Mouse (Mus musculus) stomach, embryonic 16.5 days (tissue): ENCODE data around the gene Pdgfa. TPM values are rescaled to one million over a fixed set of nuclear protein-coding genes. Genes with fewer than 3 reads are reported as not detected.

Source experiments
- ATAC-seq: fragments of 200-750 bp; cut with Nextera tagmentation; 2 replicates; pipeline ENCODE4 v1.8.0; 2017; ENCODE audit warnings: moderate number of reproducible peaks, moderate TSS enrichment; ENCODE audit not compliant: insufficient read depth, low FRiP score
- H3K27ac ChIP-seq: fragments of 300-500 bp; sonication (generic); 2 replicates; pipeline ENCODE4 v1.5.1; 2014; ENCODE audit warnings: low read length
- H3K27me3 ChIP-seq: fragments of 300-500 bp; sonication (generic); 2 replicates; pipeline ENCODE4 v1.6.1; 2014; ENCODE audit warnings: low read length, control low read depth, mixed read lengths; ENCODE audit not compliant: control insufficient read depth, insufficient read depth
- H3K36me3 ChIP-seq: fragments of 300-500 bp; sonication (generic); 2 replicates; pipeline ENCODE4 v1.6.1; 2014; ENCODE audit warnings: low read length; ENCODE audit not compliant: control insufficient read depth, insufficient read depth
- H3K4me1 ChIP-seq: fragments of 300-500 bp; sonication (generic); 2 replicates; pipeline ENCODE4 v1.6.1; 2014; ENCODE audit warnings: low read length, control low read depth, mixed read lengths; ENCODE audit not compliant: control insufficient read depth, insufficient read depth
- H3K4me2 ChIP-seq: fragments of 300-500 bp; sonication (generic); 2 replicates; pipeline ENCODE4 v1.6.1; 2014; ENCODE audit warnings: low read depth, low read length, mixed read lengths
- H3K4me3 ChIP-seq: fragments of 300-500 bp; sonication (generic); replicated peaks from 2 replicates; pipeline ENCODE4 v1.5.1; 2014; ENCODE audit warnings: mild to moderate bottlenecking, low read length
- H3K9ac ChIP-seq: fragments of 300-500 bp; sonication (generic); 2 replicates; pipeline ENCODE4 v1.6.1; 2014; ENCODE audit warnings: low read length
- H3K9me3 ChIP-seq: fragments of 300-500 bp; sonication (generic); replicated peaks from 2 replicates; pipeline ENCODE4 v1.6.1; 2016; ENCODE audit warnings: low read length, control low read depth; ENCODE audit not compliant: control insufficient read depth
- WGBS: fragments of 180-500 bp; shearing (Covaris S2); extraction: QIAGEN DNeasy Blood & Tissue Kit; methylation state at CpG from one replicate; pipeline ENCODE4 v1.1.7; 2014; 5-methylcytosine and 5-hydroxymethylcytosine counted together
- polyA plus RNA-seq: library from polyadenylated mRNA; unstranded; fragments of >200 nt; fragmentation: Nextera tagmentation; extraction: Ambion mirVana; gene quantifications from 2 replicates; pipeline ENCODE4 v1.2.1, GENCODE M21; 2015

Gene Pdgfa
- polyA plus RNA-seq: 48.5 and 52.3 TPM in 2 replicates

- 0 out of 2 replicates have a peak, but pooled peaks have one; percentile 11 for ATAC-seq
- peak within 1 kb of the TSS; percentile 93 for H3K4me2 ChIP-seq
- peaks cover 27% of the 10 kb centered on the region for H3K27me3 ChIP-seq
- H3K9me3 ChIP-seq: 0 out of 2 replicates have a peak, but pooled peaks cover 3% of the 10 kb centered on the region
- WGBS: 7% methylated on average over 48 of the region's 48 CpGs
- no peaks in the 10 kb centered on the region for H3K36me3 ChIP-seq
- H3K4me1 ChIP-seq: peaks cover 45% of the 10 kb centered on the region
- H3K9ac ChIP-seq: peak within 1 kb of the TSS; percentile 95
- H3K27ac ChIP-seq: peak within 1 kb of the TSS; percentile 94
- peak within 1 kb of the TSS; percentile 85 for H3K4me3 ChIP-seq
Measured at GRCm38 (mm10) chr5:138997171-138997788, at the start of gene Pdgfa. Pdgfa (minus strand) TSS chr5:138997370.

GRCm38 (mm10) chr5:139046636-139047035 is 49.5 kb upstream of the Pdgfa start:
- H3K4me2 ChIP-seq: no peak overlapping the region
- no peaks in the 10 kb centered on the region for H3K4me1 ChIP-seq
- no peaks in the 10 kb centered on the region for H3K27me3 ChIP-seq
- no peak overlapping the region for H3K4me3 ChIP-seq
- no peaks in the 10 kb centered on the region for H3K36me3 ChIP-seq
- no peak overlapping the region for H3K27ac ChIP-seq
- 58% methylated on average over 5 of the region's 5 CpGs for WGBS
- ATAC-seq: no peak
- no peaks in the 10 kb centered on the region for H3K9me3 ChIP-seq
- H3K9ac ChIP-seq: no peak overlapping the region

GRCm38 (mm10) chr5:139043546-139043945 is 46.4 kb upstream of the Pdgfa start:
- WGBS: 69% methylated on average over 4 of the region's 4 CpGs
- Histone ChIP-seq H3K36me3 (no peaks in the 10 kb centered on the region), H3K4me2 (no peak overlapping the region), H3K27me3 (no peaks in the 10 kb centered on the region), H3K4me3 (no peak overlapping the region), H3K9ac (no peak overlapping the region), H3K4me1 (no peaks in the 10 kb centered on the region), H3K27ac (no peak overlapping the region), H3K9me3 (no peaks in the 10 kb centered on the region)
- ATAC-seq: no peak

- WGBS: 67% methylated on average over 12 of the region's 12 CpGs
Measured at GRCm38 (mm10) chr5:139042299-139042698, 45.1 kb upstream of the Pdgfa start.

GRCm38 (mm10) chr5:139035171-139035570 is 38.0 kb upstream of the Pdgfa start:
- H3K27ac ChIP-seq: no peak overlapping the region
- no peak overlapping the region for H3K4me2 ChIP-seq
- H3K9ac ChIP-seq: no peak overlapping the region
- H3K4me1 ChIP-seq: peaks cover 17% of the 10 kb centered on the region
- no peaks in the 10 kb centered on the region for H3K9me3 ChIP-seq
- 53% methylated on average over 2 of the region's 2 CpGs for WGBS
- no peaks in the 10 kb centered on the region for H3K36me3 ChIP-seq
- no peaks in the 10 kb centered on the region for H3K27me3 ChIP-seq
- H3K4me3 ChIP-seq: no peak overlapping the region
- no peak for ATAC-seq

More at GRCm38 (mm10) chr5:139042299-139042698, 45.1 kb upstream of the Pdgfa start:
- no peaks in the 10 kb centered on the region for H3K4me1 ChIP-seq
- H3K4me2 ChIP-seq: no peak overlapping the region
- H3K9me3 ChIP-seq: no peaks in the 10 kb centered on the region
- H3K27me3 ChIP-seq: no peaks in the 10 kb centered on the region
- no peak for ATAC-seq
- H3K27ac ChIP-seq: no peak overlapping the region
- H3K9ac ChIP-seq: no peak overlapping the region
- no peaks in the 10 kb centered on the region for H3K36me3 ChIP-seq
- no peak overlapping the region for H3K4me3 ChIP-seq

GRCm38 (mm10) chr5:139034746-139035145 is 37.6 kb upstream of the Pdgfa start:
- 40% methylated on average over 6 of the region's 6 CpGs for WGBS
- H3K9ac ChIP-seq: no peak overlapping the region
- peaks cover 17% of the 10 kb centered on the region for H3K4me1 ChIP-seq
- no peaks in the 10 kb centered on the region for H3K27me3 ChIP-seq
- H3K4me2 ChIP-seq: no peak overlapping the region
- no peaks in the 10 kb centered on the region for H3K9me3 ChIP-seq
- no peaks in the 10 kb centered on the region for H3K36me3 ChIP-seq
- no peak overlapping the region for H3K4me3 ChIP-seq
- no peak overlapping the region for H3K27ac ChIP-seq
- no peak for ATAC-seq

GRCm38 (mm10) chr5:139033406-139034317 is 36.5 kb upstream of the Pdgfa start:
- 37% methylated on average over 14 of the region's 14 CpGs for WGBS
- Histone ChIP-seq H3K4me1 (peaks cover 17% of the 10 kb centered on the region), H3K9me3 (no peaks in the 10 kb centered on the region), H3K4me3 (no peak overlapping the region), H3K9ac (peak overlapping the region; percentile 32; the same call in 1 of the 2 replicates), H3K27ac (peak overlapping the region; percentile 29; the same call in 1 of the 2 replicates), H3K36me3 (no peaks in the 10 kb centered on the region), H3K27me3 (no peaks in the 10 kb centered on the region), H3K4me2 (no peak overlapping the region)
- ATAC-seq: peak; percentile 79

- no peak overlapping the region for H3K27ac ChIP-seq
- peak; percentile 27; the same call in 1 of the 2 replicates for ATAC-seq
Measured at GRCm38 (mm10) chr5:139027603-139028002, 30.4 kb upstream of the Pdgfa start.

More at GRCm38 (mm10) chr5:139027603-139028002, 30.4 kb upstream of the Pdgfa start:
- peaks cover 5% of the 10 kb centered on the region for H3K4me1 ChIP-seq
- no peaks in the 10 kb centered on the region for H3K36me3 ChIP-seq
- H3K4me3 ChIP-seq: no peak overlapping the region
- H3K4me2 ChIP-seq: no peak overlapping the region
- no peaks in the 10 kb centered on the region for H3K27me3 ChIP-seq
- WGBS: 37% methylated on average over 15 of the region's 15 CpGs
- no peak overlapping the region for H3K9ac ChIP-seq
- no peaks in the 10 kb centered on the region for H3K9me3 ChIP-seq
